Mouse (Mus musculus) ovary, adult 2 months (tissue): Measurements from ENCODE around the gene Rfpl4. TPM values are rescaled to one million over a fixed set of nuclear protein-coding genes. Genes with fewer than 3 reads are reported as not detected.

Experiments
- polyA plus RNA-seq: library from polyadenylated mRNA; depleted of rRNA; stranded (reverse); fragments of >200 nt; gene quantifications from 2 replicates; pipeline ENCODE4 v1.2.3, GENCODE M21; 2012; rRNA removed

The Rfpl4 gene
- 2.3 and 4.7 TPM in 2 replicates for polyA plus RNA-seq

GRCm38 (mm10) chr7:5116850-5117249 lies at the start of gene Rfpl4:
TSS of gene Rfpl4 (minus strand) at chr7:5116950.

DNA sequence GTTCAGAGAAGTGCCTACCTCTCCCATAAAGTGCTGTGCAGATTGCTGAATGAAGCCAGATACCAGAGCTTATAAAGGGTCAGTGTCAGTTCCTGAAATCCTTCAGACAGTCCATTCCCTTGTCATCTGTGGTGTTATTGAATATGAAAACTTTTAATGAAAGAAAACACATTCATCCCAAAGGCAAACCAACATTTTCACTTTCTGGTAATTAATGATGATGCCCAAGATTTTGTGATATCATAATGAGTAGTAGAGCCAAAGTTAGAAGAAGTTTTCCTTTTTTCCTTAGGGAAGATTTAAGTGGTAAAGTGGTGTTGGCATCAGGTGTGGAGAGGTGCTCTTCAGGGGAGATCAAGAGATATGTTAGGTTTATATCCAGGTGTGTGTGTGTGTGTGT lies 32.8 kb upstream of the Rfpl4 start, which contains the start of gene Vmn1r55:
Gene Vmn1r55 (minus strand): TSS at position 101 of the 400 bp plus-strand sequence.

GRCm38 (mm10) chr7:5125549-5126406 lies 9.0 kb upstream of the Rfpl4 start, which contains the start of gene Rasl2-9:
TSS of gene Rasl2-9 (minus strand) at chr7:5125950.

GRCm38 (mm10) chr7:5080010-5080751 lies 36.6 kb downstream of the Rfpl4 start, which contains the start of gene Epn1:
TSS of gene Epn1 (plus strand) at chr7:5080235.

DNA sequence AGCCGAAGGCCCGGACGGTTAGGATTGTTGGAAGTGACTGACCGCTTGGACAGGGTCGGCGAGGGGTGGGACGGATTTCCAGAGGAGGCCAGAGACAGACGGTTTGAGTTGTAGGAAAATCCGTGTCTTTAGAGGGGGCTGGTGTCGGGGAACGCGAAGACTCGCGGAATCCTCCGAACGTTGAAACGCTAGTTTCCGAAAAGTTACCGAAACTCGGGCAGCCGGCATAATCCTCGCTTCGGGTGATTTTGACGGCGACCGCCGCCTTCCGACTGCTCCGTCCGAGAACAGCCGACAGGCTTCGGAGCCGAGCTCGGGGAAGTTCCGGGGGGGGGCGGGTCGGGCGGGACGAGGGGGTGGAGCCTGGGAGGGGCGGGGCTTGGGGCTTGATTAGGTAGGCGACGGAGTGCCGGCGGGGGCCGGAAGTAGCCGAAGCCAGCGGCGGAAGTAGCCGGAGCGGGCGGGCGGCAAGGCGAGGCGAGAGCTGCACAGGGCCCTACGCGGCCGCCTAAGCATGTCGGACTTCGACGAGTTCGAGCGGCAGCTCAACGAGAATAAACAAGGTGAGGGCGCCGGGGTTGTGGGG lies 54.9 kb downstream of the Rfpl4 start, which contains the start of gene U2af2:
Gene U2af2 (plus strand): TSS at position 370 of the 586 bp plus-strand sequence.

Other genes with a start within 250 kb of the Rfpl4 start
- 28.1 and 35.4 TPM in 2 replicates for gene Isoc2b, start 246.7 kb downstream of the Rfpl4 start, polyA plus RNA-seq
- gene Isoc2a, start 239.8 kb downstream of the Rfpl4 start, polyA plus RNA-seq: 23.7 and 25.1 TPM in 2 replicates
- 0.44 and 0.48 TPM in 2 replicates for gene Gm36210, start 210.4 kb downstream of the Rfpl4 start, polyA plus RNA-seq
- gene Zfp628, start 201.7 kb downstream of the Rfpl4 start, polyA plus RNA-seq: 37.7 and 42.3 TPM in 2 replicates
- gene Nat14, start 194.9 kb downstream of the Rfpl4 start, polyA plus RNA-seq: 13.2 and 17.2 TPM in 2 replicates
- gene Ssc5d, start 191.2 kb downstream of the Rfpl4 start, polyA plus RNA-seq: 13.3 and 16.0 TPM in 2 replicates
- gene Sbk2, start 152.5 kb downstream of the Rfpl4 start, polyA plus RNA-seq: 1.1 and 1.2 TPM in 2 replicates
- gene Sbk3, start 145.8 kb downstream of the Rfpl4 start, polyA plus RNA-seq: 0.76 and 1.1 TPM in 2 replicates
- gene Zfp579, start 120.8 kb downstream of the Rfpl4 start, polyA plus RNA-seq: 120 and 131 TPM in 2 replicates
- gene Zfp524, start 102.5 kb downstream of the Rfpl4 start, polyA plus RNA-seq: 33.1 and 43.6 TPM in 2 replicates
- gene Fiz1, start 102.3 kb downstream of the Rfpl4 start, polyA plus RNA-seq: 51.0 and 51.7 TPM in 2 replicates
- not detected in 2 replicates for gene Gm44973, start 101.5 kb downstream of the Rfpl4 start, polyA plus RNA-seq
- gene Zfp865, start 96.6 kb downstream of the Rfpl4 start, polyA plus RNA-seq: 66.1 and 69.1 TPM in 2 replicates
- gene Ccdc106, start 96.4 kb downstream of the Rfpl4 start, polyA plus RNA-seq: 12.0 and 14.1 TPM in 2 replicates
- not detected in 2 replicates for gene 4632433K11Rik, start 82.8 kb downstream of the Rfpl4 start, polyA plus RNA-seq
- 6.3 and 6.5 TPM in 2 replicates for gene Zfp784, start 78.5 kb downstream of the Rfpl4 start, polyA plus RNA-seq
- 73.6 and 77.5 TPM in 2 replicates for gene Zfp580, start 65.4 kb downstream of the Rfpl4 start, polyA plus RNA-seq
- gene U2af2, start 54.8 kb downstream of the Rfpl4 start, polyA plus RNA-seq: 225 and 253 TPM in 2 replicates
- gene Epn1, start 36.7 kb downstream of the Rfpl4 start, polyA plus RNA-seq: 235 and 260 TPM in 2 replicates
- 0.26 and 0.66 TPM in 2 replicates for gene Rasl2-9, start 9.0 kb upstream of the Rfpl4 start, polyA plus RNA-seq
- not detected in 2 replicates for gene Vmn1r55, start 32.7 kb upstream of the Rfpl4 start, polyA plus RNA-seq
- gene Vmn1r56, start 79.8 kb upstream of the Rfpl4 start, polyA plus RNA-seq: not detected in 2 replicates
- not detected in 2 replicates for gene Vmn1r57, start 101.5 kb upstream of the Rfpl4 start, polyA plus RNA-seq
- gene Gm5065, start 233.6 kb upstream of the Rfpl4 start, polyA plus RNA-seq: 0.24 TPM in 1 of 2 replicates, not detected in the other
- 0.35 and 0.81 TPM in 2 replicates for gene Nlrp2, start 234.1 kb upstream of the Rfpl4 start, polyA plus RNA-seq